Mouse (Mus musculus) stomach, embryonic 16.5 days (tissue): ENCODE measurements at regions not wholly inside any gene's neighbourhood (a gene's known extent, or its start where the extent isn't known, plus 50 kb on each side); places are given as distances from the start of the nearest gene placed in this dataset.

Experiments used
- ATAC-seq: fragments of 200-750 bp; cut with Nextera tagmentation; 2 replicates; pipeline ENCODE4 v1.8.0; 2017; ENCODE audit warnings: moderate number of reproducible peaks, moderate TSS enrichment; ENCODE audit not compliant: insufficient read depth, low FRiP score
- H3K27ac ChIP-seq: fragments of 300-500 bp; sonication (generic); 2 replicates; pipeline ENCODE4 v1.5.1; 2014; ENCODE audit warnings: low read length
- H3K27me3 ChIP-seq: fragments of 300-500 bp; sonication (generic); 2 replicates; pipeline ENCODE4 v1.6.1; 2014; ENCODE audit warnings: low read length, control low read depth, mixed read lengths; ENCODE audit not compliant: control insufficient read depth, insufficient read depth
- H3K36me3 ChIP-seq: fragments of 300-500 bp; sonication (generic); 2 replicates; pipeline ENCODE4 v1.6.1; 2014; ENCODE audit warnings: low read length; ENCODE audit not compliant: control insufficient read depth, insufficient read depth
- H3K4me1 ChIP-seq: fragments of 300-500 bp; sonication (generic); 2 replicates; pipeline ENCODE4 v1.6.1; 2014; ENCODE audit warnings: low read length, control low read depth, mixed read lengths; ENCODE audit not compliant: control insufficient read depth, insufficient read depth
- H3K4me2 ChIP-seq: fragments of 300-500 bp; sonication (generic); 2 replicates; pipeline ENCODE4 v1.6.1; 2014; ENCODE audit warnings: low read depth, low read length, mixed read lengths
- H3K4me3 ChIP-seq: fragments of 300-500 bp; sonication (generic); replicated peaks from 2 replicates; pipeline ENCODE4 v1.5.1; 2014; ENCODE audit warnings: mild to moderate bottlenecking, low read length
- H3K9ac ChIP-seq: fragments of 300-500 bp; sonication (generic); 2 replicates; pipeline ENCODE4 v1.6.1; 2014; ENCODE audit warnings: low read length
- H3K9me3 ChIP-seq: fragments of 300-500 bp; sonication (generic); replicated peaks from 2 replicates; pipeline ENCODE4 v1.6.1; 2016; ENCODE audit warnings: low read length, control low read depth; ENCODE audit not compliant: control insufficient read depth
- WGBS: fragments of 180-500 bp; shearing (Covaris S2); extraction: QIAGEN DNeasy Blood & Tissue Kit; methylation state at CpG from one replicate; pipeline ENCODE4 v1.1.7; 2014; 5-methylcytosine and 5-hydroxymethylcytosine counted together

GRCm38 (mm10) chr4:33581180-33581591, 271.1 kb downstream of the Rngtt start:
- no peak overlapping the region for H3K4me3 ChIP-seq
- no peaks in the 10 kb centered on the region for H3K27me3 ChIP-seq
- H3K4me2 ChIP-seq, result no peak overlapping the region
- 0 out of 2 replicates have a peak, but pooled peaks cover under 1% of the 10 kb centered on the region for H3K4me1 ChIP-seq
- no peaks in the 10 kb centered on the region; the same call in 1 of the 2 replicates for H3K9me3 ChIP-seq
- WGBS, result 81% methylated on average over 15 of the region's 15 CpGs
- H3K9ac ChIP-seq, result no peak overlapping the region
- no peaks in the 10 kb centered on the region for H3K36me3 ChIP-seq
- no peak overlapping the region for H3K27ac ChIP-seq
- no peak for ATAC-seq

- Histone ChIP-seq H3K4me1 (0 out of 2 replicates have a peak, but pooled peaks cover 6% of the 10 kb centered on the region), H3K27ac (no peak overlapping the region), H3K9ac (no peak overlapping the region), H3K36me3 (no peaks in the 10 kb centered on the region), H3K9me3 (no peaks in the 10 kb centered on the region; the same call in 1 of the 2 replicates), H3K4me3 (no peak overlapping the region), H3K4me2 (no peak overlapping the region), H3K27me3 (no peaks in the 10 kb centered on the region)
- no peak for ATAC-seq
- WGBS, result 64% methylated on average over 17 of the region's 17 CpGs
Measured at GRCm38 (mm10) chr4:33581766-33582525, 271.8 kb downstream of the Rngtt start.

DNA sequence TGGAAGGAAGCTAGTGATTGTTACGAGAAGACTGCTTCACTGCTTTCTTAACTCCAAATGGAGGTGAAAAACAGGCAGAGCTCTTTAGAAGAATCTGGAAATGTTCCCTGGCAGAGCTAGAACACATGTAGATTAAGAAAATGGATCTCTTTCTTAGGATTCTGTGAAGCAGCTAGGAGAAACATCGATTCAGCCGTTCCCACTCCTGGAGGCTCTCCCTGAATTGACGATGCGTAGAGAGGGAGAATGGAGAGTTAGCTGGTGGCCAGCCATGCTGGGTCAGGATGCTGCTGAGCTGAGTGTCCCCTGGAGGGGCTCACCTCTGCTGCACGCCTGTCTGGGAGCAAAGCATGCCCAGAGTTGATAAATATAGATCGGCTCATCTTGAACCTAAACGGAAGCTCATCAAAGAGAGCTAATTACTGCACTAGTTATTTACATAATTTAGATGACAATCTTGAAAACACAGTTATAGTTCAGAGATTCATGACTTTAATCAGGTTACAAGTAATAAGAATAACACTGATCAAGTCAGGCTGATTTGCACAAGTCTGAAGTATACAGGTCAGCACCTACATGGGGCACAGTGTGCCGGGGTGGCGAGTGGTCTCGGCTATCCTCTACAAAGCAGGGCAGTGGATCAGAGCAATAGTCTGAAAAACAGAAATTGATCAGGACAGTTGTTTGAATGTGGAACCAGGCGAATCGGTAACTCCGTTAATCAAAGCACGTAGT, 273.0 kb downstream of the Rngtt start:
- no peaks in the 10 kb centered on the region for H3K27me3 ChIP-seq
- no peaks in the 10 kb centered on the region for H3K9me3 ChIP-seq
- WGBS, result 86% methylated on average over 15 of the region's 15 CpGs
- ATAC-seq, result no peak
- no peak overlapping the region for H3K9ac ChIP-seq
- H3K4me1 ChIP-seq, result 0 out of 2 replicates have a peak, but pooled peaks cover 11% of the 10 kb centered on the region
- no peak overlapping the region for H3K27ac ChIP-seq
- no peak overlapping the region for H3K4me2 ChIP-seq
- no peak overlapping the region for H3K4me3 ChIP-seq
- no peaks in the 10 kb centered on the region for H3K36me3 ChIP-seq

DNA sequence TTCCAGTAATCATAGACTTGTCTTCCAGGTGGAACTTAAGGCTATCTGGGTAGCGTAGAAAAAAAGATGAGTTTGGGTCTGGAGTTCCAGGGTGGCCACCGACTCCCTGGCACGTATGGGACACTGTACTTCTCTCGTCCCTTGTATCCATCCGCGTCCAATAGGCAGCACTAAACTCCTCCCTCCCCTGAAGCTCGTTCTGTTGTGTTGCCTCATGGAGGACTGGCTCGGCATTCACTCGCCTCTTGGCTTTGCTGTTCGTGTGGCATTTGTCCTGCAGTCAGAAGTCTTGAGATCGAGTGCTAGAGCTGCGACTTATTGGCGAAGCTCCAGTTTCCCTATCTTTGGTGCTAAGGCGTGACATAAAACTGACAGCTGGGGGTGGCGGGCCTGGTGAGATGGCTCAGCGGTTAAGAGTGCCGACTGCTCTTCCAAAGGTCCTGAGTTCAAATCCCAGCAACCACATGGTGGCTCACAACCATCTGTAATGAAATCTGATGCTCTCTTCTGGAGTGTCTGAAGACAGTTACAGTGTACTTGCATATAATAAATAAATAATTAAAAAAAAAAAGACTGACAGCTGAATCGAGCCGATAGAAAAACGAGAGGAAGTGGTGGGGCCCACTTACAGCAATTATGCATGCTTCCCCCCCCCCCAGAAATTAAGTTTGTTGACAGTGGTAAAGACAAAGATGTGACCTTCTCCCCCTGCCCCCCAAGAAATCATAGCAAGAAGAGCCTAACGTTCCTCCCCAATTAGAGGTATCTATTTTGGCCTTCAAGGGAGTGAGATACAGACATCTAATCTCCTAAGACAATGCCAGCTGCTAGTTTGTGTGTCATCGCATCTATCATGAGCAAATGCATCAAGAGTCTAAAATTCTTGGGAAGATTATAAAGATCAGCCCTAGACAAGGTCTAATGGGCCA, 274.1 kb downstream of the Rngtt start:
- 89% methylated on average over 22 of the region's 22 CpGs for WGBS

DNA sequence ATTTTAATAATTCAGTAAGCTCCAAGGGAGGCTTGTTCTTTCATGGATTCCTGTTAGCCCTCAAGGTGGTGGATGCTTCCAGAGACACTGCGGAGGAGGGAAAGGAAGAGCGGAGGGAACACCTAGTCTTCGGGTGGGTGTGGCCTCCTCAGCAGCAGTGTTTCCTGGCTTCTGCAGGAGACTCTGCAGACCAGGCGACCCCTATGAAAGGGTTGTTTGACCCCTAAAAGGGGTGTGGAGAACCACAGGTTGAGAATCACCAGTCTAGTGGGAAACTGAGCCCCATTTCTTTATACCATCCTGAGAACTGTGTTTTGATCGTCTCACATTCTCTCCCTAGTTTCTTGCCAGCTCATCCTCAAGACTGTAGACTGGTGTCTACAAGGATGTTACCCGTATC, 275.7 kb downstream of the Rngtt start:
- ATAC-seq, result no peak
- 83% methylated on average over 6 of the region's 6 CpGs for WGBS
- Histone ChIP-seq H3K9ac (no peak overlapping the region), H3K27ac (no peak overlapping the region), H3K4me1 (peaks cover 11% of the 10 kb centered on the region; the same call in 1 of the 2 replicates), H3K36me3 (no peaks in the 10 kb centered on the region), H3K27me3 (no peaks in the 10 kb centered on the region), H3K9me3 (no peaks in the 10 kb centered on the region), H3K4me2 (no peak overlapping the region), H3K4me3 (no peak overlapping the region)

More for the DNA sequence above, 274.1 kb downstream of the Rngtt start:
- Histone ChIP-seq H3K4me1 (peaks cover 11% of the 10 kb centered on the region; the same call in 1 of the 2 replicates), H3K9ac (no peak overlapping the region), H3K27ac (no peak overlapping the region), H3K36me3 (no peaks in the 10 kb centered on the region), H3K4me3 (no peak overlapping the region), H3K4me2 (no peak overlapping the region), H3K9me3 (no peaks in the 10 kb centered on the region), H3K27me3 (no peaks in the 10 kb centered on the region)
- no peak for ATAC-seq

DNA sequence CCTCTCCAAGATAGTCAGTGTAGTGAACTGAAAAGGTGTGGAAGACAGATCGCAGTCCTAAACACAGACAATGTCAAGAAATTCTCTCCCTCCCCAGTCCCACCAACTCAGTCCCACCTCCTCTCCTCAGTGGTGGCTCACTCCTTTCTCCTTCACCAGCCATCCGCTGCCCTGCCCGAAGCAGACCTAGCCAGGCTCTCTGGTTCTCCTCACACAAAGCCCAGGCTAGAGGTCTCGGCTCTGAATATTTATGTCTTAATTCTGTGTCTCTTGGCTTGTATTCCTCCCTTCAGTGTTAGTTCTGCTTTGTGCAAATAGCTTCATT, 276.1 kb downstream of the Rngtt start:
- H3K36me3 ChIP-seq, result no peaks in the 10 kb centered on the region
- H3K9ac ChIP-seq, result peak overlapping the region; percentile 27; the same call in 1 of the 2 replicates
- H3K9me3 ChIP-seq, result no peaks in the 10 kb centered on the region
- WGBS, result 44% methylated on average over 4 of the region's 4 CpGs
- H3K4me2 ChIP-seq, result peak overlapping the region; percentile 48; the same call in 1 of the 2 replicates
- H3K4me3 ChIP-seq, result no peak overlapping the region
- no peaks in the 10 kb centered on the region for H3K27me3 ChIP-seq
- peaks cover 11% of the 10 kb centered on the region; the same call in 1 of the 2 replicates for H3K4me1 ChIP-seq
- H3K27ac ChIP-seq, result 0 out of 2 replicates have a peak overlapping the region, but pooled peaks have one; percentile 15
- ATAC-seq, result 0 out of 2 replicates have a peak, but pooled peaks have one; percentile 9

DNA sequence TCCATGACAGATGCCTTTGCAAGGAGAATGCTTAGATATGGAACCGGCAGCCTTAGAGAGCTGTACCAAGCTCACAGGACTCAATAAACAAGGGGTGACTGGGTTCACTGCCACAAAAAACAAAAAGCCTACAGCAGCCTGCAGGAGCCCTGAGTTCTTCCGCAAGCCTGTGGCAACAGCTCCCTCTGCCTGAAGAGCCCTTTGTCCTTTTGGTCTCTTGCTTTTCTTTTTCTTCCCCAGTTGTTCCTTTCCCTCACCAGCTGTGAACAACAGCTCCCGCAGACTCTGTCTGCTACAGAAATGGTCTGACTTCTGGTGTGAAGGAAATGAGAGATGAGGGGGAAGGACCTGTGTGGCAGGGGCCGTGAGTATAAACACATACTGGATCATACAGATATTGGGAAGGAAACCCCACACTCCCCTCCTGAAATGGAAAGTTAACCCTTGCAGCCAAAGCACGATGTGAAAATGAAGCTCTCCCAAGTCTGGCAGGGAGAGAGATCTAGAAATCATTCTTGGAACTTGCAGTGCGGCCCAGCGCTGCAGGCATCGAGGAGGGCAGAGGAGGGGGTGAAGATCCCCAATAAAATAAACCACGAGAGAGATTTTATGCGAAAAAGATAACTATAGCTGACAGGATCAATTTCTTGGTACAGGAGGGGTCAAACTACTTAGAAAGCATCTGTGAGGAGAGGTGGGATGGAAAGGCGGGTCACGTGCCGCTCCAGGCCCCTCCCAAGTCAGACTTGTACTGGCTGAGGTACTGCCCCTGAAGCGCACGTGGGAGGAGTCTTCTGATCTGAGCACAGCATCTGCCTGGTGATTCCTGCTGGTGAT, 276.7 kb downstream of the Rngtt start:
- Histone ChIP-seq H3K36me3 (no peaks in the 10 kb centered on the region), H3K27ac (peak overlapping the region; percentile 15; the same call in 1 of the 2 replicates), H3K4me2 (peak overlapping the region; percentile 48), H3K9me3 (no peaks in the 10 kb centered on the region), H3K4me1 (peaks cover 11% of the 10 kb centered on the region; the same call in 1 of the 2 replicates), H3K27me3 (no peaks in the 10 kb centered on the region), H3K4me3 (peak overlapping the region; percentile 19), H3K9ac (peak overlapping the region; percentile 27; the same call in 1 of the 2 replicates)
- 11% methylated on average over 15 of the region's 15 CpGs for WGBS
- ATAC-seq, result peak; percentile 68; the same call in 1 of the 2 replicates

DNA sequence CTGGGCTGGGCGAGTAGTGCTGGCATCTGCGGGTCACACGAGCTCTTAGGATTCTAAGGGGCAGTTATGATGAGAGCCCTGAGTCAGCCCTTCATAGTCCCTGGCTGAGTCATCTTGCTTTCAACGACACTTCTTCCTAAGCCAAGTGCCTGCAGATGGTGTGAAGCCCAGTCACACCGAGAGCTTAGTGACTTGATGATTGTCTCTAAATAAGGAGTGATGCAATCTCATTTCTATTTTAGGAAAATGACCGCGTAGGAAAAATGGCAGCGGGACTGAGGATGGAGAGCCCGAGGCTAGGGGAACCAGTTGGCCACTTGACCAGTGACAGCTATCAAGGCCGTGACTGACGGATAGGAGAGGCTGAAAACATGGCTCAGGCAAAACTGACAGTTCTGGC, 277.6 kb downstream of the Rngtt start:
- H3K4me1 ChIP-seq, result peaks cover 11% of the 10 kb centered on the region; the same call in 1 of the 2 replicates
- H3K4me3 ChIP-seq, result no peak overlapping the region
- no peaks in the 10 kb centered on the region for H3K36me3 ChIP-seq
- H3K9ac ChIP-seq, result no peak overlapping the region
- H3K9me3 ChIP-seq, result no peaks in the 10 kb centered on the region
- no peaks in the 10 kb centered on the region for H3K27me3 ChIP-seq
- no peak overlapping the region for H3K4me2 ChIP-seq
- no peak overlapping the region for H3K27ac ChIP-seq
- 76% methylated on average over 11 of the region's 11 CpGs for WGBS
- ATAC-seq, result no peak
